In genomic region chr16:30178596-30178995, GRCm38 (mm10) we compare ENCODE assay signal across 16 mouse cellular contexts.
DNase-seq lines count a peak whose midpoint lies in the region; ATAC-seq and TF ChIP-seq lines count a peak whose summit lies in the region.
"Had no signal": no experiment of that assay in that cellular context is flagged by ENCODE, and none has a peak within 500 bp of the region (broad histone marks: within the 10 kb centered on the region; RNA-seq: fewer than 3 reads in every experiment).

No protein-coding gene starts in this region.

- H3K4me2 ChIP-seq in stomach, embryonic 16.5 days (ENCODE audit: low read depth, low read length): no peak overlapping the region
- no peak overlapping the region for H3K4me2 ChIP-seq in stomach, postnatal 0 days (replicated peaks; ENCODE audit: low read depth)
- H3K4me2 ChIP-seq in midbrain, embryonic 15.5 days: no peak overlapping the region
- H3K4me2 ChIP-seq: hindbrain, embryonic 15.5 days had no signal

- no peak overlapping the region for H3K4me3 ChIP-seq in gastrocnemius, adult 2 months
- no peak overlapping the region for H3K4me3 ChIP-seq in stomach, embryonic 16.5 days (replicated peaks; ENCODE audit: low read length)
- H3K4me3 ChIP-seq in stomach, postnatal 0 days (ENCODE audit: low read depth, low read length): no peak overlapping the region
- H3K4me3 ChIP-seq in limb, embryonic 10.5 days: no peak overlapping the region
- no peak overlapping the region for H3K4me3 ChIP-seq in midbrain, embryonic 15.5 days
- H3K4me3 ChIP-seq: hindbrain, embryonic 15.5 days; left cerebral cortex, adult 2 months had no signal

- no peak for ATAC-seq in stomach, embryonic 16.5 days (ENCODE audit: insufficient read depth, low FRiP score)
- ATAC-seq in stomach, postnatal 0 days (ENCODE audit: low FRiP score, low TSS enrichment): no peak
- ATAC-seq in midbrain, embryonic 15.5 days (replicated peaks): no peak

- no peak for TF ChIP-seq EP300 in stomach, postnatal 0 days (optimal IDR thresholded peaks at IDR 0.05)

- intact Hi-C loops in gastrocnemius, adult 2 months (cut with DNase I): no loop called here

- no peaks in the 10 kb centered on the region for H3K9me3 ChIP-seq in stomach, embryonic 16.5 days (replicated peaks; ENCODE audit: control insufficient read depth, low read length)
- no peaks in the 10 kb centered on the region for H3K9me3 ChIP-seq in stomach, postnatal 0 days (ENCODE audit: control insufficient read depth, low read length)
- H3K9me3 ChIP-seq in limb, embryonic 10.5 days (replicated peaks): no peaks in the 10 kb centered on the region
- no peaks in the 10 kb centered on the region for H3K9me3 ChIP-seq in midbrain, embryonic 15.5 days
- H3K9me3 ChIP-seq: hindbrain, embryonic 15.5 days had no signal

- H3K27me3 ChIP-seq in stomach, embryonic 16.5 days (ENCODE audit: control insufficient read depth, insufficient read depth, low read length): no peaks in the 10 kb centered on the region
- no peaks in the 10 kb centered on the region for H3K27me3 ChIP-seq in stomach, postnatal 0 days (ENCODE audit: control insufficient read depth, insufficient read depth, low read length)
- H3K27me3 ChIP-seq in limb, embryonic 10.5 days (ENCODE audit: low read depth, poor library complexity, severe bottlenecking): peaks cover 3% of the 10 kb centered on the region; the same call in 1 of the 2 replicates
- H3K27me3 ChIP-seq in midbrain, embryonic 15.5 days (replicated peaks): no peaks in the 10 kb centered on the region

- TF ChIP-seq CTCF in gastrocnemius, adult 2 months (IDR thresholded peaks at IDR 0.05): no peak
- no peak for TF ChIP-seq CTCF in stomach, postnatal 0 days (IDR thresholded peaks at IDR 0.05; ENCODE audit: low read depth)

- H3K36me3 ChIP-seq in stomach, embryonic 16.5 days (ENCODE audit: control insufficient read depth, insufficient read depth, low read length): no peaks in the 10 kb centered on the region
- H3K36me3 ChIP-seq in stomach, postnatal 0 days (ENCODE audit: control insufficient read depth, insufficient read depth, low read length): no peaks in the 10 kb centered on the region
- no peaks in the 10 kb centered on the region for H3K36me3 ChIP-seq in limb, embryonic 10.5 days
- H3K36me3 ChIP-seq in midbrain, embryonic 15.5 days (replicated peaks): no peaks in the 10 kb centered on the region
- H3K36me3 ChIP-seq: hindbrain, embryonic 15.5 days had no signal

- WGBS in stomach, embryonic 16.5 days: 61% methylated on average over 6 of the region's 6 CpGs
- WGBS in stomach, postnatal 0 days: 50% methylated on average over 6 of the region's 6 CpGs
- WGBS in limb, embryonic 10.5 days: 73% methylated on average over 6 of the region's 6 CpGs
- 43% methylated on average over 6 of the region's 6 CpGs for WGBS in midbrain, embryonic 15.5 days

- H3K4me1 ChIP-seq in stomach, embryonic 16.5 days (ENCODE audit: control insufficient read depth, insufficient read depth, low read length): peaks cover 10% of the 10 kb centered on the region
- H3K4me1 ChIP-seq in stomach, postnatal 0 days (replicated peaks; ENCODE audit: control insufficient read depth, insufficient read depth): peaks cover 3% of the 10 kb centered on the region; the same call in 1 of the 2 replicates
- peaks cover 32% of the 10 kb centered on the region for H3K4me1 ChIP-seq in limb, embryonic 10.5 days
- H3K4me1 ChIP-seq in midbrain, embryonic 15.5 days: no peaks in the 10 kb centered on the region
- H3K4me1 ChIP-seq: hindbrain, embryonic 15.5 days had no signal

- peak; percentile 47 for DNase-seq in gastrocnemius, adult 2 months
- no peak for DNase-seq in gastrocnemius, adult 8-10 months (ENCODE audit: low spot score in 2 of 2)
- no peak for DNase-seq in stomach, postnatal 0 days (ENCODE audit: low spot score)
- no peak for DNase-seq in limb, embryonic 10.5 days (ENCODE audit: low spot score)
- no peak for DNase-seq in urinary bladder, postnatal 25 days (ENCODE audit: low spot score)
- DNase-seq in ovary, postnatal 36 days (ENCODE audit: low spot score): no peak
- DNase-seq: adrenal gland, adult 2 months; B cell, adult 2 months; cerebellum, postnatal 25 days; kidney, postnatal 14 days; lung, postnatal 36 days; right cerebral cortex, postnatal 4 days had no signal

- peak overlapping the region; percentile 35; the same call in 1 of the 2 replicates for H3K27ac ChIP-seq in gastrocnemius, adult 2 months
- peak overlapping the region; percentile 10; the same call in 1 of the 2 replicates for H3K27ac ChIP-seq in stomach, embryonic 16.5 days (ENCODE audit: low read length)
- H3K27ac ChIP-seq in stomach, postnatal 0 days (replicated peaks): no peak overlapping the region
- H3K27ac ChIP-seq in limb, embryonic 10.5 days: peak overlapping the region; percentile 2; the same call in 1 of the 2 replicates
- H3K27ac ChIP-seq in midbrain, embryonic 15.5 days: no peak overlapping the region
- H3K27ac ChIP-seq: hindbrain, embryonic 15.5 days; left cerebral cortex, adult 2 months had no signal

- no peak overlapping the region for H3K9ac ChIP-seq in stomach, embryonic 16.5 days (ENCODE audit: low read length)
- no peak overlapping the region for H3K9ac ChIP-seq in stomach, postnatal 0 days (ENCODE audit: low read length)
- H3K9ac ChIP-seq in midbrain, embryonic 15.5 days: no peak overlapping the region
- H3K9ac ChIP-seq: hindbrain, embryonic 15.5 days had no signal

Comparison
In these comparisons a context has a peak if more than half of its experiments do, and no peak if none do; other contexts are left out.
1. H3K27ac ChIP-seq: peak in gastrocnemius, adult 2 months (single experiment), stomach, embryonic 16.5 days (single experiment) and limb, embryonic 10.5 days (single experiment); none in stomach, postnatal 0 days (single experiment) and midbrain, embryonic 15.5 days (single experiment).